Mouse (Mus musculus) testis, adult 2 months (tissue): ENCODE data around the gene Gm10644.
A peak's percentile ranks its signal among the peaks of the same experiment; 100 is the strongest.

Experiments
- CTCF ChIP-seq: fragments of 200-500 bp; IDR thresholded peaks from 2 replicates; pipeline ENCODE4 v1.5.1; 2012; ENCODE audit warnings: low read depth, mild to moderate bottlenecking, inconsistent platforms, low read length, moderate library complexity; ENCODE audit not compliant: control insufficient read depth, insufficient read depth, insufficient replicate concordance
- POLR2A ChIP-seq: fragments of 200-500 bp; IDR thresholded peaks from 2 replicates; pipeline ENCODE4 v1.6.1; 2012; ENCODE audit warnings: low read depth, mild to moderate bottlenecking, inconsistent platforms, low read length, moderate library complexity; ENCODE audit not compliant: control insufficient read depth

- no peak for TF ChIP-seq POLR2A
- TF ChIP-seq CTCF = peak; percentile 27; the same call in 1 of the 2 replicates
Observed at GRCm38 (mm10) chr8:83976101-83976630, 21.2 kb upstream of the Gm10644 start.
